Mouse (Mus musculus): ENCODE data around the gene Gga1. TPM values are rescaled to one million over a fixed set of nuclear protein-coding genes. Genes with fewer than 3 reads are reported as not detected.

The Gga1 gene
- 68.8 TPM for polyA plus RNA-seq (2017; shearing (Covaris generic))

DNA sequence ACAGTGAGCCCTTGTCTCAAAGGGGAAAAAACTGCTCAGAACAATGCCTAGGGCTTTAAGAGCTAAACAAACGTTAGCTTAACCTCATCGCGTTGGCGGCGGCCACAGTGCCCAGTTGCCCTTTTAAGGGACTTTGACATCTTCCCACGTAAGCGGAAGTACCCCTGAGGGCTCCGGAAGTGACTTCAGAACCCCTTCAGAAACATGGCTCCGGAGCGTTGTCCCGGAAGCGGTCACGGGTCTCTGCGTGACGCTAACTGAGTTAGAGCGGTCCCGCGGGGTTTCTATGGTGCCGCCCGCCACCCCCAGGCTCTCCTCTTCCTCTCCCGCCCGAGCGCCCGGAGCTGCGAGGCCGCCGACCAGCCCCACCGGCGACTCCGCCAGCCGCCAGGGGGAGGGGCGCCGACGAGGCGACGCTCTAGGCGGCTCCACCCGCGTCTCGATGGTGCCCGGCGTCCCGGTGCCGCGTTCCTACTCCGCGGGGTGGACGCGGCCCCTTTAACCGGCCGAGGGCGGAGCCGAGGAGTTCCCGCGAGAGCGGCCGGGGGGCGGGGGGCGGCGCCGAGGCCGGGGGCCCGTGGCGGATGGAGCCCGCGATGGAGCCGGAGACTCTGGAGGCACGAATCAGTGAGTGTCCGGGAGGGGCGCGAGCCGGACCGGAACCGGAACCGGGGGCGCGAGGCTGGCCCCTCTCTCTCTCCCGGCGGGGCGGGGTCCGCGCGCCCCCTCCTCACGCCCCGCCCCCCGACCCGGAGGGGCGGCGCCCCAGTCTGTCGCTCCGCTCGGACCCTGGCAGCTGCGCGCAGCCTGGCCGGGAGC lies at the start of gene Gga1:
Gene Gga1, plus strand, starts transcription at position 200 of the 819 bp plus-strand sequence.

DNA sequence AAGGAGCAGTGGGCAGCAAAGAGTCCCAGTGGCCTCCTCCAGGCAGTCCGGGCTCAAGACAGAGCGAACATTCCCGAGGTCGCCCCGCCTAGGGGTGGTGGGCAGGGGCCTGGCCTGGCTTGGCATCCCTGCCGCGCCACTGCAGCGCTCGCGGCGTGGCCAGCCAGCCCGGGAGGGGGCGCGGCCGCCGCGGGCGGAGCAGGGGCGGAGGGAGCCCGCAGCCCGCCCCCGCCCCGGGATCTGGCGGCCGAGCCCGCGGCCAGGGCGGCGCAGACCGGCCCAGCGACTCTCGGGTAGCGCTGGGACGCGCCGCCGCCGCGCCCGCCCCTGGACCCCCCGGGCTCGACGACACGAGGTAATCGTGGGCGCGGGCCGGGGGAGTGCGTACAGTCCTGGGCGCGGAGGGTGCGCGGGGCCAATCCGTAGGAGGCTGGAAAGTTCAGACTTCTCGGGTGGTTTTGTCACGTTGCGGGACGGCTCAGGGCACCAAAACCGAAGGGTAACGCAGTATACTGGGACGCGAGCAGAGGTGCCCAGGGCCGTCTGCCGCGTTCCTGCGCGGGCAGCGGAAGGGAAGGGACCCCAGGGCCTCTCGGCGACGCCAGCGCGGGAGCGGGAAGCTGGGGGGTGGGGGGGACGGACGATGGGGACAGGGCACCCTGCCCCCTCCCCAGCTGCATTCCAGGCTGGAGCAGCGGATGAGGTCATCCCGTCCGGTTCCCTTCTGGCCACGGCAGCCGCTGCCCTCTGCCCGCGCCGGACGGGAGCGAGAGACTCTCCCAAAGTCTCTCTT lies 34.4 kb upstream of the Gga1 start, which contains the start of gene Cdc42ep1:
Gene Cdc42ep1, plus strand, starts transcription at position 254 of the 793 bp plus-strand sequence.

DNA sequence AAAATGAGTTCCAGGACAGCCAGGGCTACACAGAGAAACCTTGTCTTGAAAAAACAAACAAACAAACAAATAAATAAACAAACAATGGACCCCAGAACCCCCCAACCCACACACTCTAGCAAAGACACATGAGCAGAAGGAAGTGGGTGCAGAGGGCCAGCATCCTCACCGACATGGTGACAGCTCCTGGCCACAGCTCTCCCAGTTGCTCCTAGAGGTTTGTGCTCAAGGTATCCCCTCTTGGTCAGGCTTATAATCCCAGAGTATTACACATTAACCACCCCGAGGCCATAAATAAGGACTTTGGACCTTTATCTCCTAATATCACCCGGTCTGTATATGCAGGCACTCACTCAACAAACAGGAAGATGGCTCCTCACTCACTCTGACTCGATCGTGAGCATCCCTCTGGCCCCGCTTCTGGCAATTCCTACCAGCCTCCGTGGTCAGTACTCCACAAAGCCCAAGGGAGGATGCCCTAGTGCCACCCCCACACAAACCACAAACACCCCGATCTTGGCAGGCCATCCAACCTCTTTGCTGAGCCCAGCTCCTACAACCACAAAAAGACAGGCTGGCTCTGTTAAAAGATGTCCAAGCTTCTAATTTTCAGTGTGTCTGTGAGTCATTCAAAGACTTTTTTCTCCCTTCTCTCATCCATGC lies 21.6 kb upstream of the Gga1 start, which contains the start of gene Lgals2:
Gene Lgals2, minus strand, starts transcription at position 227 of the 663 bp plus-strand sequence.

GRCm38 (mm10) chr15:78899409-78899739 lies 22.4 kb downstream of the Gga1 start, which contains the start of gene Gm49510:
Gene Gm49510, plus strand, starts transcription at chr15:78899667.

GRCm38 (mm10) chr15:78899740-78900584 lies 23.0 kb downstream of the Gga1 start, which contains the start of gene Sh3bp1:
Gene Sh3bp1, plus strand, starts transcription at chr15:78899768.

DNA sequence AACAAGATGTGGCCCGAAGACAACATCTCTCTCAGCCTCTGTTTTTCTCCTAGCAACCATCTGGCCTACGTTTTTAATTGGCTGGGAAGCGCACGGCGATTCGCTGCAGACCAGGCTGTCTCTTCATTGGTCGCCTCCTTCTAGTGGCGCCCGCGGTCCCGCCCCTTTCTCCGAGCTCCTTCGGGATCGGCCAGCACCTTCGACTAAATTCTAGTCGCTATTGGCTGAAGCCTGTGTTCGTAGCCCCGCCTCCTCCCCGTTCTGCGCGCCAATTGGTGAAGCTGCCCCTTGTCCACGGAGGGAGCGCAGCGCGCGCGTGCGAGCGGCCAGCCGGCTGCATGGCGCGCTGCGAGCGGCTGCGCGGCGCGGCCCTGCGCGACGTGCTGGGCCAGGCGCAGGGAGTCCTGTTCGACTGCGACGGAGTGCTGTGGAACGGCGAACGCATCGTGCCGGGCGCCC lies 36.7 kb downstream of the Gga1 start, which contains the start of gene Pdxp:
Gene Pdxp, plus strand, starts transcription at position 288 of the 459 bp plus-strand sequence.

DNA sequence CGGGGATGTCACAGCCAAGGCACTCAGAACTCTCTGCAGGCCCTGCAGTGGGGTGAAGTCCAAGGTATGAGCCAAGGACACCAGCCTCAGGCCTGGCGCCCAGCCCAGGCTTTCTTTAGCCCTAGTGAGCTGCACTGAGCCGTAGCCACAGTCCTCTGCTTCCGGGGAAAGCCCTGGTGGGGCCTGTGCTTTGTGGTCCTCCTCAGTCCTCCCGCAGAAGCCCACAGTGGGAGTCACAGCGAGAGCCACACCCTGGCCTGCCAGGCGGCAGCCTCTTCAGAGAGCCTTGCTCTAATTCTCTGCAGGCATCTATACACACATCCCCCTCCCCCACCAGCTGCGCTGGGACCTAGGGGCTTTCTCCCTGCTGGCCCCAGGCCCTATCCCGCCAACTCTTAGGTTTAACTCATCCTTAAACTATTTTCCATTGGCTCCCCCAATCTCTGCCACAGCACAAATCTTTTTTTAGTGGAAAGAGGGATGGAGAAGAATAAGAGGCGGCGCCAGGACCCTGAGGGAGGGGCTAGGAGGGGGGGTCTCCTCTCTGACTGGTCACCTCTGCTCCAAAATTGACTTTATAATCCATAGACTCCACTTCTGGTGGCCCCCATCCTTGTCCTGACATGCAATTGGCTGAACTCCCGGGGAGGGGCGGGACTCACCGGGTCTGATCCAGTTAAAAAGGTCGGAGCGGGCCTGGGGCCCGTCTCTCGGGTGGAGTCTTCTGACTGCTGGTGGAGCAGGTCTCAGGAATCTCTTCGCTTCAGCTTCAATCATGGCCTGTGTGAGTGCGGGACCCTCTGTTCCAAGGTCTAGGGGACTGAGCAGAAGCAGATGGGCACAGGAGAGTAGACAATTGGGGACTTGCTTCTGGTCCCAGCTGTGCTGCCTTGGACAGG lies 49.3 kb downstream of the Gga1 start, which contains the start of gene Lgals1:
Gene Lgals1, plus strand, starts transcription at position 705 of the 899 bp plus-strand sequence.

GRCm38 (mm10) chr15:78934784-78935320 lies 57.9 kb downstream of the Gga1 start, which contains the start of gene Nol12:
Gene Nol12, plus strand, starts transcription at chr15:78934933.

Other genes with a start within 250 kb of the Gga1 start
- gene Elfn2, start 158.4 kb upstream of the Gga1 start, polyA plus RNA-seq (2017; shearing (Covaris generic)), result 0.12 TPM
- gene Mfng, start 103.7 kb upstream of the Gga1 start, polyA plus RNA-seq (2017; shearing (Covaris generic)), result 120 TPM
- gene Card10, start 74.1 kb upstream of the Gga1 start, polyA plus RNA-seq (2017; shearing (Covaris generic)), result 1.1 TPM
- 0.44 TPM for gene Cdc42ep1, start 34.6 kb upstream of the Gga1 start, polyA plus RNA-seq (2017; shearing (Covaris generic))
- gene Lgals2, start 21.7 kb upstream of the Gga1 start, polyA plus RNA-seq (2017; shearing (Covaris generic)), result not detected
- 1.9 TPM for gene Gm49510, start 22.5 kb downstream of the Gga1 start, polyA plus RNA-seq (2017; shearing (Covaris generic))
- gene Sh3bp1, start 22.6 kb downstream of the Gga1 start, polyA plus RNA-seq (2017; shearing (Covaris generic)), result 128 TPM
- 11.9 TPM for gene Pdxp, start 36.7 kb downstream of the Gga1 start, polyA plus RNA-seq (2017; shearing (Covaris generic))
- gene Lgals1, start 49.5 kb downstream of the Gga1 start, polyA plus RNA-seq (2017; shearing (Covaris generic)), result 398 TPM
- 25.1 TPM for gene Nol12, start 57.7 kb downstream of the Gga1 start, polyA plus RNA-seq (2017; shearing (Covaris generic))
- gene Triobp, start 70.5 kb downstream of the Gga1 start, polyA plus RNA-seq (2017; shearing (Covaris generic)), result 51.9 TPM
- gene H1f0, start 151.3 kb downstream of the Gga1 start, polyA plus RNA-seq (2017; shearing (Covaris generic)), result 34.2 TPM
- gene Galr3, start 164.7 kb downstream of the Gga1 start, polyA plus RNA-seq (2017; shearing (Covaris generic)), result not detected
- 41.2 TPM for gene Ankrd54, start 185.7 kb downstream of the Gga1 start, polyA plus RNA-seq (2017; shearing (Covaris generic))
- 99.7 TPM for gene Eif3l, start 198.0 kb downstream of the Gga1 start, polyA plus RNA-seq (2017; shearing (Covaris generic))
- 30.7 TPM for gene Micall1, start 231.7 kb downstream of the Gga1 start, polyA plus RNA-seq (2017; shearing (Covaris generic))

All from effector memory CD4-positive, alpha-beta T cell, adult 5 months (primary cell).